In the genomic region with DNA sequence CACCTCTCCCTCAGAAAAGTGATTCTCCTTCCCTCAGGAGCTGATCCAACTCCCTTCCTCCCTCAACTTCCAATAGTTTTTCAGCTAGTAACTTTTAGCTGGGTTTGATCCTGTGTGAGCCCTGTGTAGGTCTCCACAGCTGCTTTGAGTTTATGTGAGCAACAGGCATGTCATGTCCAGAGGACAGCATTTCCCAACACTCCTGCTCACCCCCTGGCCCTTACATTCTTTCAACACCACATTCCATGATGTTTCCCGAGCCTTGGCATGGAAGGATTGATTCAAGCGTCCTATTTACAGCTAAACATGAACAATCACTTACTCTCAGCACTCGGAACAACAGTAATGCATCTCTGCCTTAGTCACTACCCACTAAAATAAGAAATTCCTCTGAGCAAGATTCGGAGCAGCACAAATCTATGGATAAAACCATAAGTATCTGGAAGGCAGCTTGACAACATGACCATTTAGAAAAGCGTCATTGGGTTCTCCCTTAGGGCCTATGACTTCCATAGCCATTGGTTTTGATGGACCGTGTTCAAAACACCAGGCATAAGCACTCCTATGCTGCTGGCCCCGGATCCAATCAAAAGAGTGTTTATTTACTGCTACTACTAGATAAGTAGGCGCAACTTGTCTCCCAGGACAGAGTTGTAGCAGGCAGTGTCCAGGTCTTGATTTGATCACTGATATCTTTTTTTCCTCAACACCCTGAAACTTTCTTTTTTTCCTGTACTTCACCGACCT, we compare ENCODE assay signal across 10 mouse cellular contexts. TPM values are rescaled to one million over a fixed set of nuclear protein-coding genes. Genes with fewer than 3 reads are reported as not detected.
A peak's percentile ranks its signal among the peaks of the same experiment; 100 is the strongest.
DNase-seq lines count a peak whose midpoint lies in the region; ATAC-seq and TF ChIP-seq lines count a peak whose summit lies in the region.
"Had no signal": no experiment of that assay in that cellular context is flagged by ENCODE, and none has a peak within 500 bp of the region (broad histone marks: within the 10 kb centered on the region; RNA-seq: fewer than 3 reads in every experiment).

No protein-coding gene starts in this region.

- H3K27me3 ChIP-seq in heart, postnatal 0 days (ENCODE audit: control insufficient read depth, insufficient read depth, low read length), result no peaks in the 10 kb centered on the region

- no peak overlapping the region for H3K9ac ChIP-seq in heart, postnatal 0 days (replicated peaks; ENCODE audit: low read depth, low read length)

- no peak overlapping the region for H3K27ac ChIP-seq in layer of hippocampus, adult 2 months
- no peak overlapping the region for H3K27ac ChIP-seq in heart, postnatal 0 days (ENCODE audit: low read depth)

- H3K9me3 ChIP-seq in heart, postnatal 0 days (replicated peaks; ENCODE audit: control insufficient read depth, low read length), result no peaks in the 10 kb centered on the region

- TF ChIP-seq CTCF in layer of hippocampus, adult 2 months (conservative IDR thresholded peaks at IDR 0.05), result no peak
- no peak for TF ChIP-seq CTCF in heart, postnatal 0 days (IDR thresholded peaks at IDR 0.05; ENCODE audit: low read depth)

- peak; percentile 3 for DNase-seq in adrenal gland, postnatal 10 days
- no peak for DNase-seq in adrenal gland, postnatal 25 days
- DNase-seq in layer of hippocampus, adult 2 months (ENCODE audit: low spot score in 2 of 2), result no peak
- DNase-seq in layer of hippocampus, postnatal 25 days (ENCODE audit: extremely low spot score in 1 of 2, low spot score in 1 of 2), result no peak
- no peak for DNase-seq in heart, postnatal 0 days (ENCODE audit: low spot score)
- peak; percentile 34 for DNase-seq in lung, postnatal 36 days
- no peak for DNase-seq in right cerebral cortex, adult 2 months (ENCODE audit: low spot score in 2 of 2)
- DNase-seq in gastrocnemius, postnatal 4 days (ENCODE audit: low spot score in 2 of 2), result no peak

- no peaks in the 10 kb centered on the region for H3K36me3 ChIP-seq in heart, postnatal 0 days (replicated peaks; ENCODE audit: control insufficient read depth, insufficient read depth, low read length)

- peak overlapping the region; percentile 8; the same call in 1 of the 2 replicates for H3K4me3 ChIP-seq in layer of hippocampus, adult 2 months
- peak overlapping the region; percentile 32 for H3K4me3 ChIP-seq in heart, postnatal 0 days (ENCODE audit: low read depth, low read length)

- peak overlapping the region; percentile 58 for H3K4me2 ChIP-seq in heart, postnatal 0 days (ENCODE audit: low read depth, low read length)

- 0 out of 2 replicates have a peak, but pooled peaks cover 4% of the 10 kb centered on the region for H3K4me1 ChIP-seq in heart, postnatal 0 days (ENCODE audit: control insufficient read depth, insufficient read depth)

- TF ChIP-seq EP300 in heart, postnatal 0 days (IDR thresholded peaks at IDR 0.05; ENCODE audit: low read depth), result no peak

- 40% methylated on average over 9 of the region's 9 CpGs for WGBS in heart, postnatal 0 days

- no peak for ATAC-seq in heart, postnatal 0 days (ENCODE audit: insufficient read depth, low read depth)

RNA-seq across cellular contexts. Expression of a gene that starts 14.6 kb away (rescaled TPM):
- not detected for total RNA-seq in adrenal gland, postnatal 10 days (2021)
- not detected in 2 replicates for total RNA-seq in adrenal gland, postnatal 25 days (2021)
- not detected for total RNA-seq in layer of hippocampus, adult 2 months (2021)
- total RNA-seq in layer of hippocampus, postnatal 25 days (2021), result not detected
- total RNA-seq in heart, postnatal 0 days (2014; rRNA removed; ENCODE audit: low replicate concordance), result not detected in 2 replicates
- not detected in 2 replicates for polyA plus RNA-seq in heart, postnatal 0 days (2015; fragmentation: Nextera tagmentation; extraction: Ambion mirVana)
- not detected for total RNA-seq in gastrocnemius, postnatal 4 days (2021)
- total RNA-seq: gastrocnemius, adult 8-10 months; left cerebral cortex, postnatal 10 days had no signal

RNA-seq across cellular contexts. Expression of a gene that starts 35.5 kb away (rescaled TPM):
- not detected for total RNA-seq in adrenal gland, postnatal 10 days (2021)
- not detected in 2 replicates for total RNA-seq in adrenal gland, postnatal 25 days (2021)
- total RNA-seq in layer of hippocampus, adult 2 months (2021), result not detected
- total RNA-seq in layer of hippocampus, postnatal 25 days (2021), result not detected
- total RNA-seq in heart, postnatal 0 days (2014; rRNA removed; ENCODE audit: low replicate concordance), result not detected in 2 replicates
- not detected in 2 replicates for polyA plus RNA-seq in heart, postnatal 0 days (2015; fragmentation: Nextera tagmentation; extraction: Ambion mirVana)
- total RNA-seq in gastrocnemius, postnatal 4 days (2021), result not detected
- total RNA-seq: gastrocnemius, adult 8-10 months; left cerebral cortex, postnatal 10 days had no signal

Comparison
In these comparisons a context has a peak if more than half of its experiments do, and no peak if none do; other contexts are left out.
1. DNase-seq: peak in adrenal gland, postnatal 10 days (single experiment) and lung, postnatal 36 days (single experiment); none in adrenal gland, postnatal 25 days (single experiment), layer of hippocampus, adult 2 months (0 of 2), layer of hippocampus, postnatal 25 days (0 of 2), heart, postnatal 0 days (single experiment), right cerebral cortex, adult 2 months (0 of 2) and gastrocnemius, postnatal 4 days (0 of 2).